Mouse (Mus musculus) myocyte (in vitro differentiated cells): ENCODE measurements at regions not wholly inside any gene's neighbourhood (a gene's known extent, or its start where the extent isn't known, plus 50 kb on each side); places are given as distances from the start of the nearest gene placed in this dataset.
A peak's percentile ranks its signal among the peaks of the same experiment; 100 is the strongest.

Experiments
- H3K27me3 ChIP-seq: one replicate; pipeline ENCODE4 v1.6.1; 2011; ENCODE audit not compliant: control insufficient read depth, insufficient read depth, insufficient read length
- H3K36me3 ChIP-seq: one replicate; pipeline ENCODE4 v1.6.1; 2011; ENCODE audit not compliant: control insufficient read depth, insufficient read depth
- H3K4me2 ChIP-seq: one replicate; pipeline ENCODE4 v1.6.1; 2011; ENCODE audit warnings: low read depth, control low read depth
- H3K4me3 ChIP-seq: one replicate; pipeline ENCODE4 v1.5.1; 2011; ENCODE audit warnings: mild to moderate bottlenecking, control low read depth, moderate library complexity
- H3K79me2 ChIP-seq: one replicate; pipeline ENCODE4 v1.6.1; 2011; ENCODE audit not compliant: control insufficient read depth, insufficient read depth
- H3ac ChIP-seq: one replicate; pipeline ENCODE4 v1.6.1; 2011; ENCODE audit not compliant: control insufficient read depth, insufficient read length
- CEBPB ChIP-seq: IDR thresholded peaks from 2 replicates; pipeline ENCODE4 v1.6.1; 2011; ENCODE audit warnings: mild to moderate bottlenecking, moderate library complexity; ENCODE audit not compliant: poor library complexity, insufficient read depth, severe bottlenecking
- E2F4 ChIP-seq: IDR thresholded peaks from one replicate; pipeline ENCODE4 v1.6.1; 2011; ENCODE audit warnings: mild to moderate bottlenecking, control low read depth, moderate library complexity; ENCODE audit not compliant: insufficient read depth
- MAX ChIP-seq: IDR thresholded peaks from one replicate; pipeline ENCODE4 v1.6.1; 2011; ENCODE audit warnings: low read depth, mild to moderate bottlenecking, control low read depth
- MYOD1 ChIP-seq, 3 experiments: IDR thresholded peaks; one replicate each; pipeline ENCODE4 v1.6.1; 2011; ENCODE audit warnings: control low read depth in 2 of 3, low read depth in 2 of 3, mild to moderate bottlenecking in 2 of 3, moderate library complexity in 1 of 3; ENCODE audit not compliant: insufficient read length in 2 of 3, control insufficient read depth in 1 of 3
- MYOG ChIP-seq, 3 experiments: IDR thresholded peaks; one replicate each; pipeline ENCODE4 v1.6.1; 2011; ENCODE audit warnings: control low read depth in 2 of 3, low read depth in 2 of 3, mild to moderate bottlenecking in 2 of 3; ENCODE audit not compliant: insufficient read length in 2 of 3, control insufficient read depth in 1 of 3, insufficient read depth in 1 of 3
- POLR2A ChIP-seq: IDR thresholded peaks from one replicate; pipeline ENCODE4 v1.6.1; 2011; ENCODE audit warnings: low read depth, mild to moderate bottlenecking, control low read depth, moderate library complexity; ENCODE audit not compliant: insufficient read length
- POLR2AphosphoS2 ChIP-seq: IDR thresholded peaks from one replicate; pipeline ENCODE4 v1.6.1; 2011; ENCODE audit warnings: low read depth, control low read depth; ENCODE audit not compliant: insufficient read length
- REST ChIP-seq: IDR thresholded peaks from one replicate; pipeline ENCODE4 v1.6.1; 2011; ENCODE audit warnings: mild to moderate bottlenecking, control low read depth, moderate library complexity; ENCODE audit not compliant: insufficient read depth, insufficient read length
- SRF ChIP-seq: IDR thresholded peaks from one replicate; pipeline ENCODE4 v1.6.1; 2011; ENCODE audit warnings: low read depth; ENCODE audit not compliant: control insufficient read depth, insufficient read length
- TCF12 ChIP-seq: IDR thresholded peaks from one replicate; pipeline ENCODE4 v1.6.1; 2011; ENCODE audit warnings: mild to moderate bottlenecking, control low read depth; ENCODE audit not compliant: poor library complexity, insufficient read depth, severe bottlenecking
- TCF3 ChIP-seq: IDR thresholded peaks from one replicate; pipeline ENCODE4 v1.6.1; 2011; ENCODE audit warnings: low read depth, control low read depth; ENCODE audit not compliant: insufficient read length
- USF1 ChIP-seq: IDR thresholded peaks from one replicate; pipeline ENCODE4 v1.6.1; 2011; ENCODE audit warnings: low read depth, mild to moderate bottlenecking, control low read depth, moderate library complexity

DNA sequence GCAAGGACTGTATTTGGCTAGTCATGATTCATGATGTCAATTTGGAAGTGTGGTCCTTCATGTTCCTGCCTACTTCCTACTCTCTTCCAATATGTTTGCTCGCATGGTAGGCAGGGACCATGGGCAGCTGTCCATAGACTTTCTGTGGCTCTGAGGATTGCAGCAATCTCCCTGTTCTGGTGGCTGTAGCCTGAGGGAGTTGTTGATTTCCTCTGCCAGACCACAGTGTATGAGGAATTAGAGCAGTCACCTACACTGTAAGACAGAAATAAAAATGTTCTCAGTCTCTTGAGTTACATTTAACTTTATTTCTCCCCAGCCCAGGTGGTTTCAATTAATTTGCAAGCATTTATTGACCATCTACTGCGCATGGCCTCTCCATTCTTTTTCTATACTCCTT lies 190.5 kb downstream of the 4930564D02Rik start:
- H3K4me3 ChIP-seq: no peak overlapping the region
- no peaks in the 10 kb centered on the region for H3K79me2 ChIP-seq
- TF ChIP-seq TCF12: no peak
- TF ChIP-seq MYOD1 (IDR thresholded peaks at IDR 0.05; ENCODE audit: control insufficient read depth in 1 of 3, insufficient read length in 2 of 3, low read depth in 2 of 3): no peak
- TF ChIP-seq POLR2AphosphoS2: no peak
- TF ChIP-seq MYOG (IDR thresholded peaks at IDR 0.05; ENCODE audit: control insufficient read depth in 1 of 3, insufficient read depth in 1 of 3, insufficient read length in 2 of 3, low read depth in 2 of 3): no peak
- no peaks in the 10 kb centered on the region for H3K36me3 ChIP-seq
- no peaks in the 10 kb centered on the region for H3K27me3 ChIP-seq
- no peak overlapping the region for H3K4me2 ChIP-seq
- no peak overlapping the region for H3ac ChIP-seq

DNA sequence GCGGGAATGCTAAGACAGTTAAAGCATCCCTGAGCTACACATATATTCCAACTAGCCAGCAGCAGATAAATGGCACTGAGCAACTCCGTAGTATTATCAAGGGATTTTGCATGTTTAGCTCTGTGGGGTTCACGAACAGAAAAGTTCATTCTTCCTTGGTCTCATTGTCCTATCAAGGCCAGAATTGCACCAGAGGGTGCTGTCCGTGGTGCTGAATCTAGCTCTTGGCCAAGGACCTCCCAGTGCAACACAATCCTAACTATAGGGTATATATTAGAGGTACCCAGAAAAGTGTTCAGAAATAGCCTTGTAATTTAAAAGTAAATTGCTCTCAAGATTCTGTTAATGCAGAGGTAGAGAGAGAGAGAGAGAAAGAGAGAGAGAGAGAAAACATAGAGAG lies 176.9 kb upstream of the Kcnd3 start:
- TF ChIP-seq E2F4 (no peak), REST (peak; percentile 80), TCF12 (no peak), MYOG (IDR thresholded peaks at IDR 0.05; ENCODE audit: control insufficient read depth in 1 of 3, insufficient read depth in 1 of 3, insufficient read length in 2 of 3, low read depth in 2 of 3) (no peak), TCF3 (no peak), CEBPB (no peak), MAX (no peak)
- Histone ChIP-seq H3K4me3 (no peak overlapping the region), H3ac (no peak overlapping the region), H3K4me2 (no peak overlapping the region), H3K36me3 (no peaks in the 10 kb centered on the region), H3K27me3 (no peaks in the 10 kb centered on the region), H3K79me2 (no peaks in the 10 kb centered on the region)

DNA sequence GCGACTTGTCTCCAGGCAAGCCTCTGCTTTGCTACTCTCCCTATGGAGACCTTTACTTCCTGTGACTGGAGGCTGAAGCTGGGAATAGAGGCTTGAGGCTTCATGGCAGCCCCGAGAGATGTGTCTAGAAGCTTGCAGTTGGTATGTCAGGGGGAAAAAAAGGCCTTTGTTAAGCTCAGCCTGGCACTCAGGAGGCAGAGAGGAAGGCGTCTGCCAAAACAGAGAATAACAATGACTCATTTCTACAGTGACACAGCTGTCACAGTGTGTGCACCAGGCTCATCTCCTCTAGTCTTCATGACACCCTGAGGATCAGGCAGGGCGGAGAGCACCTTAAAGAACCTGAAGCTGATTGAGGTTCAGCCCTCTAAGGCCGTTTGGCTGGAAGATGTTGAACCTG lies 171.2 kb upstream of the Kcnd3 start:
- Histone ChIP-seq H3K36me3 (no peaks in the 10 kb centered on the region), H3K4me3 (no peak overlapping the region), H3K4me2 (no peak overlapping the region), H3K27me3 (no peaks in the 10 kb centered on the region), H3ac (no peak overlapping the region), H3K79me2 (no peaks in the 10 kb centered on the region)
- TF ChIP-seq MYOG (IDR thresholded peaks at IDR 0.05; ENCODE audit: control insufficient read depth in 1 of 3, insufficient read depth in 1 of 3, insufficient read length in 2 of 3, low read depth in 2 of 3): no peak
- TF ChIP-seq CEBPB: no peak
- TF ChIP-seq TCF12: no peak
- no peak for TF ChIP-seq POLR2A
- no peak for TF ChIP-seq POLR2AphosphoS2
- no peak for TF ChIP-seq TCF3
- no peak for TF ChIP-seq USF1
- TF ChIP-seq MYOD1 (IDR thresholded peaks at IDR 0.05; ENCODE audit: control insufficient read depth in 1 of 3, insufficient read length in 2 of 3, low read depth in 2 of 3): no peak
- TF ChIP-seq REST: no peak
- no peak for TF ChIP-seq SRF
- no peak for TF ChIP-seq MAX
- no peak for TF ChIP-seq E2F4

DNA sequence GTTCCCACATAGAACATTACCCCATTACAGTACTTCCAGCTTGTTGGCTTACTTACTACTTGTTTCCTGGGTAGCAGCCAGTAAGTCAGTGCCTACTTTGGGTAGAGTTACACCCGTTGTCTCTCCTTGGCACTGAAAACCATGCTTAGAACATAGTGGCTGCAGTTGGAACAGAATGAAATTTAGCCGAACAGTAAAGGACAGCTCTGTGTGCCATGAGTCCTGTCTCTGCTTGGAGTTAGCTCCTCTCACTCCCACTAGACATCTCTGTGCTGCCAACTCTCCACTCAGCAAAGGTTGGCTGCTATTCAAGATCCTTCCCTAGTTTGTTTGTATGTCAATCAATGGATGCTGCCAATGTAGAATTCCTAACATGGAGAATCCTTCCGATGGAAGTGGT lies 170.4 kb upstream of the Kcnd3 start:
- H3K36me3 ChIP-seq: no peaks in the 10 kb centered on the region
- H3K4me2 ChIP-seq: no peak overlapping the region
- no peak overlapping the region for H3K4me3 ChIP-seq
- H3K27me3 ChIP-seq: no peaks in the 10 kb centered on the region
- H3K79me2 ChIP-seq: no peaks in the 10 kb centered on the region
- no peak overlapping the region for H3ac ChIP-seq
- TF ChIP-seq SRF (no peak), MAX (no peak), TCF12 (no peak), USF1 (no peak), POLR2A (no peak), E2F4 (no peak), MYOG (IDR thresholded peaks at IDR 0.05; ENCODE audit: control insufficient read depth in 1 of 3, insufficient read depth in 1 of 3, insufficient read length in 2 of 3, low read depth in 2 of 3) (no peak), MYOD1 (IDR thresholded peaks at IDR 0.05; ENCODE audit: control insufficient read depth in 1 of 3, insufficient read length in 2 of 3, low read depth in 2 of 3) (no peak), POLR2AphosphoS2 (no peak), TCF3 (no peak), CEBPB (no peak), REST (no peak)

DNA sequence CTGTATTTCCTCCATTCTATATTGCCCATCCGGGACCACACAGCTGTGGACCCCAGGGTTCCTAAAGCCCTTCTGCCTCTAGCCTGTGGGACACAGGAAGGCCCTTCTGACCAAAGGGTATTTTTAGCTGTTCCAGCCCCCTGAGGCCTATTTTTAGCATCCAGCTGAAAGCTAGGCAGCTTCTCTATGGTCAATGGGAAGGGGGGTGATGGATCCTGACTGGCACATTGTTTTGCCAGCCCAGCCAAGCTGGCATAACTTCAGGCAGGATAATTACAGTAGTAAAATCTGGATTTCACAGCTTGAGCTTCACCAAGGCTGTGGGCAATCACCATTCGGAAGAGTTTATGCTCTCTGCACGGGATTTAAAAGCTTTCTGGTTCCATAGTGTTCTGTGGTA lies 153.9 kb upstream of the Kcnd3 start:
- no peak for TF ChIP-seq MYOD1 (IDR thresholded peaks at IDR 0.05; ENCODE audit: control insufficient read depth in 1 of 3, insufficient read length in 2 of 3, low read depth in 2 of 3)
- no peak for TF ChIP-seq USF1
- TF ChIP-seq TCF3: no peak
- no peak for TF ChIP-seq POLR2AphosphoS2
- no peak for TF ChIP-seq MAX
- no peak for TF ChIP-seq CEBPB
- TF ChIP-seq TCF12: no peak
- TF ChIP-seq POLR2A: no peak
- no peaks in the 10 kb centered on the region for H3K36me3 ChIP-seq
- H3K79me2 ChIP-seq: no peaks in the 10 kb centered on the region
- H3ac ChIP-seq: no peak overlapping the region
- no peak overlapping the region for H3K4me2 ChIP-seq
- H3K27me3 ChIP-seq: no peaks in the 10 kb centered on the region
- H3K4me3 ChIP-seq: no peak overlapping the region
